Mouse (Mus musculus): ENCODE measurements around the gene Copz2.
A peak's percentile ranks its signal among the peaks of the same experiment; 100 is the strongest.

Copz2 gene

GRCm38 (mm10) chr11:96902639-96903635, 53.3 kb downstream of the Copz2 start:
- no peak for DNase-seq (ENCODE audit: low spot score in 2 of 2)

GRCm38 (mm10) chr11:96906431-96907161, 56.9 kb downstream of the Copz2 start:
- no peak for DNase-seq (ENCODE audit: low spot score in 2 of 2)

DNA sequence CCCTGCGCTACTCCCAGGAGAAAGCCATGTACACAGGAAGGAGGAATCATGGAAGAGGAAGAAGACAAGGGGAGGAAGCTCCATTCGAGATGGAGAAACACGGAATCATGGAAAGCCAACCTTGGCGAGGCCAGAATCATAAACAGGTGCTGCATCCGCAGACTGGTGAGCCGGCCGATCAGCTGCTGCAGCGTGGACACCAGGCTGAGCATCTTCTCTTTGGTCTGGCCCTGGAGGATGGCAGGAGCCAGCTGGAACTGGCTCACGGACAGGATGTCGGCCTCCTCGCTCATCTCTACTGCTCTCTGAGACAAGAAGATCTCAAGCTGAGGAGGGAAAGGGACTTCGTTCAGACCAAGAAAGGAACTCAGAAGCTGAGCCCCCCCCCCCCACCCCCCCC, 58.9 kb downstream of the Copz2 start:
- DNase-seq (ENCODE audit: low spot score in 2 of 2), result no peak

GRCm38 (mm10) chr11:96910003-96910402, 60.3 kb downstream of the Copz2 start:
- DNase-seq (ENCODE audit: low spot score in 2 of 2), result peak; percentile 44 to 79
